Mouse (Mus musculus): Measurements from ENCODE around the gene Rere. TPM values are rescaled to one million over a fixed set of nuclear protein-coding genes. Genes with fewer than 3 reads are reported as not detected.
"Not testable (repeated sequence)": the region's sequence is repeated elsewhere in the genome, so short reads cannot be mapped to it uniquely, and the experiment has no call there.

Gene Rere
- polyA plus RNA-seq, 1 experiment from 2014 or later, result 5.9 TPM

DNA sequence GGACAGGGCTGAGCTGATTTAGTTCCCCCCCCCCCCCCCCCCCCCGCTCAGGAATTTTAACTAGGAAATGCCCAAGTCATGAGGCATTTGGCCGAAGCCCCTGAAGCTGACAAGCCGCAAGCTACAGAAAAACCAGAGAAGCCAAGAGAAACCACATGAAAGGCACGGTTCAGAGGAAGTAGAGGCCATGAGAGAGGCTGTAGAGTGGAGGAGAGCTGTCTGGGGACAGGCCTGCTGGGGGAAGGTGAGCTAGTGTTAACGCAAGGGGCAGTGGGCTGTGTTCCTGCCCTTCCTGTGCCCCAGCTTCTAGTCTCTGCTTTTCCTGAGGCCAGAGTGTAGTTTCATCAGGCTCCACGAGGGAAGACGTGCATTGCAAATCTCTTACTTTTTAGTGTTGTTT lies 11.8 kb upstream of the Rere start:
- Histone ChIP-seq H3K9me3 (replicated peaks) (no peaks in the 10 kb centered on the region), H3K9ac (no peak overlapping the region), H3K4me3 (replicated peaks) (no peak overlapping the region), H3K27ac (no peak overlapping the region), H3K4me1 (replicated peaks) (peaks cover 41% of the 10 kb centered on the region), H3K36me3 (no peaks in the 10 kb centered on the region), H3K27me3 (0 out of 2 replicates have a peak, but pooled peaks cover 7% of the 10 kb centered on the region), H3K4me2 (peak overlapping the region; percentile 14; the same call in 1 of the 2 replicates)
- WGBS (ENCODE audit: insufficient replicate concordance), result 17% methylated on average over 7 of the region's 7 CpGs
- ATAC-seq (ENCODE audit: low read depth) (no peak), DNase-seq (no peak)

DNA sequence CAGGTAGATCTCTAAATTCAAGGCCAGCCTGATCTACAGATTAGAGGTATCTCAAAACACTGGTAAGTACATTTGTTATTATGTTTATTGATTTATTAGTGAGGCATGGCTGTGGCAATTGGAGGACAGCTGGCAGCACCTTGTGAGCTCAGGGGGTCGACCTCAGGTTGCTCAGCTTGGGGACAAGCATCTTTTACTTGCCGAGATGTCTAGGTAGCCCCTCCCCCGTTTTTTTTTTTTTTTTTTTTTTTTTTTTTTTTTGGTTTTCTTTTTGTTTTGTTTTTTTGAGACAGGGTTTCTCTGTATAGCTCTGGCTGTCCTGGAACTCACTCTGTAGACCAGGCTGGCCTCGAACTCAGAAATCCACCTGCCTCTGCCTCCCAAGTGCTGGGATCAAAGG lies 10.7 kb upstream of the Rere start:
- not testable (repeated sequence) for DNase-seq; ATAC-seq (ENCODE audit: low read depth); H3K4me2 ChIP-seq; H3K27ac ChIP-seq; H3K9ac ChIP-seq; H3K4me3 ChIP-seq (replicated peaks); H3K27me3 ChIP-seq; H3K9me3 ChIP-seq (replicated peaks); H3K36me3 ChIP-seq
- H3K4me1 ChIP-seq (replicated peaks), result peaks cover 33% of the 10 kb centered on the region
- 44% methylated on average over 4 of the region's 4 CpGs for WGBS (ENCODE audit: insufficient replicate concordance)

DNA sequence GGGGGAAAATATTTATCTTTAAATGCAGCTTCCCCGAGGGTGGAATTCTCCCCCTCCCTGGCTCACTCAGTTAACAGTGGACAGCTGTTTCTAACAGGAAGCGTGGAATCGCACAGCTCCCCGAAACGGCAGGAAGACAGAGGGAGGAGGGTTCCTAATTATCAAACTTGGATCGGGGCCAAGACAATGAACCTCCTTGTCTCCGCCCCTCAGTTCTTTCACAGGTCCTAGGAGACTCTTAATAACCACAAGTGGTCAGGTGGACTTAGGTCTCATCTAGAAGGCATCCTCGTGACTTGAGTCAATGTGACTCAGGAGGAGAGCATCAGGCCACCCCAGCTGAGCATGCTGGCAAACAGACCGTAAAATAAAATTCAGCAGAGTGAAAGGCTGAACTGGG lies 8.7 kb upstream of the Rere start:
- H3K27ac ChIP-seq, result no peak overlapping the region
- H3K36me3 ChIP-seq, result no peaks in the 10 kb centered on the region
- H3K27me3 ChIP-seq, result 0 out of 2 replicates have a peak, but pooled peaks cover 2% of the 10 kb centered on the region
- peaks cover 26% of the 10 kb centered on the region for H3K4me1 ChIP-seq (replicated peaks)
- no peak overlapping the region for H3K4me3 ChIP-seq (replicated peaks)
- 14% methylated on average over 9 of the region's 9 CpGs for WGBS (ENCODE audit: insufficient replicate concordance)
- H3K9me3 ChIP-seq (replicated peaks), result no peaks in the 10 kb centered on the region
- peak overlapping the region; percentile 19 for H3K4me2 ChIP-seq
- ATAC-seq (ENCODE audit: low read depth) (0 out of 2 replicates have a peak, but pooled peaks have one; percentile 35), DNase-seq (no peak)
- peak overlapping the region; percentile 26; the same call in 1 of the 2 replicates for H3K9ac ChIP-seq

DNA sequence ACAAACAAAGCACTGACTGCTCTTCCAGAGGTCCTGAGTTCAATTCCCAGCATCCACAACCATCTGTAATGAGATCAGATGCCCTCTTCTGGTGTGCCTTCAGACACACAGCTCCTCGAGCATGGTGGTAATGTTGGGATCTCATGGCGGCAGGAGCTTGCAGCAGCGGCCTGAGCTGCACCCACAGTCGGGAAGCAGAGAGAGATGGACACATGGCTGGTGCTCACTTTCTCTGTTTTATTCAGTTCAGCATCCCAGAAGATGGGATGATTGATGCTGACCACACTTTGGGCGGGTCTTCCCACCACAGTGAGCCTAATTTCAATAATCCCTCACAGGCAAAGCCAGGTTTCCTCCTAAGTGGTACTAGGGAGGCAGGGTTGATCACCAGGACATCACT lies 5.9 kb upstream of the Rere start:
- H3K36me3 ChIP-seq, result no peaks in the 10 kb centered on the region
- H3K9ac ChIP-seq, result no peak overlapping the region
- 63% methylated on average over 5 of the region's 5 CpGs for WGBS (ENCODE audit: insufficient replicate concordance)
- peaks cover 20% of the 10 kb centered on the region for H3K4me1 ChIP-seq (replicated peaks)
- H3K27me3 ChIP-seq, result no peaks in the 10 kb centered on the region
- no peak overlapping the region for H3K4me3 ChIP-seq (replicated peaks)
- ATAC-seq (ENCODE audit: low read depth), result no peak
- H3K4me2 ChIP-seq, result no peak overlapping the region
- no peak overlapping the region for H3K27ac ChIP-seq
- DNase-seq, result no peak
- H3K9me3 ChIP-seq (replicated peaks), result no peaks in the 10 kb centered on the region

DNA sequence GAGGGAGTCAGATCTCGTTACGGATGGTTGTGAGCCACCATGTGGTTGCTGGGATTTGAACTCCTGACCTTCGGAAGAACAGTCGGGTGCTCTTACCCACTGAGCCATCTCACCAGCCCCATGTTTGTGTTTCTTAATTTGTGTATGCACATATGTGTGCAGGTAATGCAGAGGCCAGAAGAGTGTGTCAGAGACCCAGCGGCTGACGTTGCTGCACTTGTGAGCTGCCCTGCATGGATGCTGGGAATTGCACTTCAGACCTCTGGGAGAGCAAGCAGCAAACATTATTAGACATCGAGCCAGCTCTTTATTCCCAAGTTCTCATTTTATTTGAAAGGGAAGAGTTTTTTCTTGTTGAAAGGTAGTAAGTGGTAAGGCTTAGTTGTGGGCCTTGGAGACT lies 2.1 kb upstream of the Rere start:
- H3K27ac ChIP-seq; ATAC-seq (ENCODE audit: low read depth); H3K4me3 ChIP-seq (replicated peaks); H3K4me2 ChIP-seq; H3K9ac ChIP-seq; DNase-seq; H3K36me3 ChIP-seq; H3K27me3 ChIP-seq; H3K9me3 ChIP-seq (replicated peaks): not testable (repeated sequence)
- WGBS (ENCODE audit: insufficient replicate concordance), result 83% methylated on average over 5 of the region's 7 CpGs
- H3K4me1 ChIP-seq (replicated peaks), result peaks cover 33% of the 10 kb centered on the region

GRCm38 (mm10) chr4:150280002-150280401 lies 1.4 kb upstream of the Rere start:
- Histone ChIP-seq H3K4me2 (peak overlapping the region; percentile 74), H3K9ac (no peak overlapping the region), H3K27me3 (no peaks in the 10 kb centered on the region), H3K4me3 (replicated peaks) (no peak overlapping the region), H3K4me1 (replicated peaks) (peaks cover 34% of the 10 kb centered on the region), H3K9me3 (replicated peaks) (no peaks in the 10 kb centered on the region), H3K36me3 (no peaks in the 10 kb centered on the region), H3K27ac (no peak overlapping the region)
- no peak for ATAC-seq (ENCODE audit: low read depth)
- no peak for DNase-seq
- 65% methylated on average over 2 of the region's 2 CpGs for WGBS (ENCODE audit: insufficient replicate concordance)

DNA sequence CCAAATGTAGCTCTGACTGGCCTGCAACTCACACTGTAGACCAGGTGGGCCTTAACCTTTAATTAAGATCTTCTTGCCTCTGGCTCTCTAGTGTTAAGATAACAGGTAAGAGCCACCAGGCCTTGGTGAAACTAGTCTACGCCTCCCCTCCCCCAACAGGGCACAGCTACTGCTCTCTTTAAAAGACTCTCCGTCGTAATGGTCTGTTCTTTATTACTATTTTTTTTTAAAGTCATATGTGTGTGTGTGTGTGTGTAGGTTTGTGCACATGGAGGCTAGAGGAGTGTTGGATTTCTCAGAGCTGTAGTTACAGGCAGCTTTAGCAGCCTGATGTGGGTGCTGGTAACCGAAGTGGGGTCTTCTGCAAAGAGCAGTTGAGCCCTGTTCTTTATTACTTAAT lies 987 bp upstream of the Rere start:
- H3K4me3 ChIP-seq (replicated peaks), result peak overlapping the region; percentile 78
- H3K9ac ChIP-seq, result peak overlapping the region; percentile 81
- DNase-seq (no peak), ATAC-seq (ENCODE audit: low read depth) (no peak)
- peak overlapping the region; percentile 74 for H3K4me2 ChIP-seq
- H3K4me1 ChIP-seq (replicated peaks), result peaks cover 34% of the 10 kb centered on the region
- WGBS (ENCODE audit: insufficient replicate concordance), result 51% methylated on average over 4 of the region's 4 CpGs
- no peaks in the 10 kb centered on the region for H3K27me3 ChIP-seq
- H3K9me3 ChIP-seq (replicated peaks), result no peaks in the 10 kb centered on the region
- no peaks in the 10 kb centered on the region for H3K36me3 ChIP-seq
- peak overlapping the region; percentile 92 for H3K27ac ChIP-seq

DNA sequence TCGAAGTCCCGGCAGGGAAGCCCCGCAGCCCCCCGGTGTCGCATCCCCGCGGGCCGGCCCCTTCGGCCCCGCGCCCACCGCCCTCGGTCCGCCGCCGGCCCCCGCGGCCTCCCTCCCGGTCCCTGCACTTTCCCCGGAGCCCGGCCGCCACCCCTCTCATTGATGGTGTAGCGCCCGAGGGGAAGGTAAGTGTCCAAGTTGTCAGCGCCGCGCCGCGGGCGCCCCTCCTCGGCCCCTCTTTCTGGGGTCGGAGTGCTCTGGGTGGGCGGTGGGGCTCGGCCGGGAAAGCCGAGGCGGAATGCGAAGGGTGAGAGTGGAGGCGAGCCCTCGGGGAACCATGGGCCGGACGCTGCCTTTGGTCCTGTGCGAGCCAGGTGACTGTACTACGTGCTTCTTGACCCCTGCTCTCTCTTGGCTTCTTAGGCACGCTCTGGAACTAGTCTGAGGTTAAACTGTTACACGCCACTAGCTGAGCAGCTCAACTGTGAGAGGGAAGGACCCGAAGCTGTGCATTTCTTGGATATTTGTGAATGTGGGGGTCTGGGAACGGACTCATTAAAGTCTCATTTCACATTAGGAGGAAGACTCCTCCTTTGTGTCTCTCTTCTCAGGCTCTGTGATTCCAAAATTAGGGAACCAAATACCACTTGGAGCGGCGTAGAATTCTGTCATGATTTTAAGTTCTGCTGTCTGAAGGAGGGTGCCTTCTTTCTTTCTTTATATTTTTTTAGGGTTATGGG lies 615 bp downstream of the Rere start:
- DNase-seq (peak; percentile 34), ATAC-seq (ENCODE audit: low read depth) (peak; percentile 12; the same call in 1 of the 2 replicates)
- H3K4me1 ChIP-seq (replicated peaks), result peaks cover 34% of the 10 kb centered on the region
- no peaks in the 10 kb centered on the region for H3K27me3 ChIP-seq
- peak overlapping the region; percentile 78 for H3K4me3 ChIP-seq (replicated peaks)
- peak overlapping the region; percentile 83 for H3K27ac ChIP-seq
- peak overlapping the region; percentile 88 for H3K9ac ChIP-seq
- H3K4me2 ChIP-seq, result peak overlapping the region; percentile 85
- WGBS (ENCODE audit: insufficient replicate concordance), result 2% methylated on average over 46 of the region's 50 CpGs
- no peaks in the 10 kb centered on the region for H3K36me3 ChIP-seq
- H3K9me3 ChIP-seq (replicated peaks), result no peaks in the 10 kb centered on the region

- H3K4me3 ChIP-seq (replicated peaks), result peak overlapping the region; percentile 78
- peak overlapping the region; percentile 85 for H3K4me2 ChIP-seq
- no peaks in the 10 kb centered on the region for H3K36me3 ChIP-seq
- H3K9me3 ChIP-seq (replicated peaks), result no peaks in the 10 kb centered on the region
- DNase-seq, result no peak
- ATAC-seq (ENCODE audit: low read depth), result no peak
- H3K9ac ChIP-seq, result peak overlapping the region; percentile 88
- H3K4me1 ChIP-seq (replicated peaks), result peaks cover 34% of the 10 kb centered on the region
- H3K27ac ChIP-seq, result peak overlapping the region; percentile 83
- H3K27me3 ChIP-seq, result no peaks in the 10 kb centered on the region
- WGBS (ENCODE audit: insufficient replicate concordance), result 18% methylated on average over 5 of the region's 5 CpGs
Observed at GRCm38 (mm10) chr4:150282631-150283334, 1.3 kb downstream of the Rere start.

DNA sequence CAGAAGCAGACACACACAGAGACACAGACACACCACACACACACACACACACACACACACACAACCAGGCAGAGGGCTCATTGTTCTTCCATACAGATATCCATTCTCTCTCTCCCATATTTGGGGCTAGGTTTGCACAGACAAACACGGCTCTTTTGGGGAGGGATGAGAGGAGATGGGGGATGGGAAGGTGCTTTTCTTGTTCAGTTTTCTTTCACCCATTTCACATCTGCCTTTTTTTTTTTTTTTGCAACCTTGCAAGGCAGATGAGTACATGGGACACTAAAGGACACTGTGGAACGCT lies 1.8 kb downstream of the Rere start:
- peaks cover 34% of the 10 kb centered on the region for H3K4me1 ChIP-seq (replicated peaks)
- H3K4me2 ChIP-seq, result peak overlapping the region; percentile 85
- peak overlapping the region; percentile 88 for H3K9ac ChIP-seq
- no peaks in the 10 kb centered on the region for H3K9me3 ChIP-seq (replicated peaks)
- H3K27ac ChIP-seq, result peak overlapping the region; percentile 11; the same call in 1 of the 2 replicates
- no peaks in the 10 kb centered on the region for H3K27me3 ChIP-seq
- H3K36me3 ChIP-seq, result no peaks in the 10 kb centered on the region
- peak overlapping the region; percentile 78 for H3K4me3 ChIP-seq (replicated peaks)
- 58% methylated on average over 2 of the region's 2 CpGs for WGBS (ENCODE audit: insufficient replicate concordance)
- DNase-seq, result no peak
- ATAC-seq (ENCODE audit: low read depth), result no peak

DNA sequence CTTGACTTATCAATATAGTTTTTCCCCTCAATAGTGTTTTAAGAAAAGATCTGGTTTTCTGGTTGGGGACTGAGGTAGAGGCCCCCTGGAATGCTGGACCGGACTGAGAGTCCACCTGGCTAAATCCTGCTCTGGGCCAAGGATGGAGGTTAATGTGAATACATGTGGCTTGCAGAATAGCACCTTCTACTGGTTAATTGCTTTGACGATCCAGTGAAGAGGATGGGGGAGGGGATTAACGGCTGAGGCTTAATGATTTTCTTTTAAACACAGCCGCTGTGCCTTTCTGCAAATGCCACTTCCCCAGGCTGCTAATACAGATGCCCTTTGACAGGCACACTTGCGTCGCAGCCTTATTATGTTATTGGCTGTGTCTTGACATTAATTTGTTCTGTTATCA lies 2.5 kb downstream of the Rere start:
- no peak for ATAC-seq (ENCODE audit: low read depth)
- Histone ChIP-seq H3K9me3 (replicated peaks) (no peaks in the 10 kb centered on the region), H3K27me3 (no peaks in the 10 kb centered on the region), H3K4me2 (peak overlapping the region; percentile 85), H3K27ac (no peak overlapping the region), H3K4me3 (replicated peaks) (no peak overlapping the region), H3K36me3 (no peaks in the 10 kb centered on the region), H3K9ac (peak overlapping the region; percentile 88; the same call in 1 of the 2 replicates), H3K4me1 (replicated peaks) (peaks cover 34% of the 10 kb centered on the region)
- DNase-seq, result no peak
- 31% methylated on average over 6 of the region's 6 CpGs for WGBS (ENCODE audit: insufficient replicate concordance)

Data from liver, embryonic 13.5 days (tissue).